Comparison of ENCODE assay signal across 8 mouse cellular contexts in genomic region chr4:129557256-129557808, GRCm38 (mm10). TPM values are rescaled to one million over a fixed set of nuclear protein-coding genes. Genes with fewer than 3 reads are reported as not detected.
A peak's percentile ranks its signal among the peaks of the same experiment; 100 is the strongest.
DNase-seq lines count a peak whose midpoint lies in the region; ATAC-seq and TF ChIP-seq lines count a peak whose summit lies in the region.

No protein-coding gene starts in this region.

- no peaks in the 10 kb centered on the region for H3K9me3 ChIP-seq in heart, embryonic 14.5 days (ENCODE audit: control insufficient read depth, low read length)
- H3K9me3 ChIP-seq in embryonic facial prominence, embryonic 10.5 days, result no peaks in the 10 kb centered on the region
- H3K9me3 ChIP-seq in intestine, embryonic 15.5 days, result no peaks in the 10 kb centered on the region

- no peak for TF ChIP-seq POLR2A in myocyte (IDR thresholded peaks at IDR 0.05; ENCODE audit: insufficient read length, low read depth)

- H3ac ChIP-seq in myocyte (ENCODE audit: control insufficient read depth, insufficient read length), result no peak overlapping the region

- H3K36me3 ChIP-seq in heart, embryonic 14.5 days (ENCODE audit: control insufficient read depth, insufficient read depth, low read length), result no peaks in the 10 kb centered on the region
- no peaks in the 10 kb centered on the region for H3K36me3 ChIP-seq in embryonic facial prominence, embryonic 10.5 days (replicated peaks)
- no peaks in the 10 kb centered on the region for H3K36me3 ChIP-seq in intestine, embryonic 15.5 days
- no peaks in the 10 kb centered on the region for H3K36me3 ChIP-seq in myocyte (ENCODE audit: control insufficient read depth, insufficient read depth)

- no peaks in the 10 kb centered on the region; the same call in 1 of the 2 replicates for H3K27me3 ChIP-seq in heart, embryonic 14.5 days (ENCODE audit: control insufficient read depth, insufficient read depth, low read length)
- peaks cover 17% of the 10 kb centered on the region for H3K27me3 ChIP-seq in embryonic facial prominence, embryonic 10.5 days (replicated peaks; ENCODE audit: low read depth, poor library complexity, severe bottlenecking)
- no peaks in the 10 kb centered on the region for H3K27me3 ChIP-seq in intestine, embryonic 15.5 days (replicated peaks)
- no peaks in the 10 kb centered on the region for H3K27me3 ChIP-seq in myocyte (ENCODE audit: control insufficient read depth, insufficient read depth, insufficient read length)

- no peak for ATAC-seq in heart, embryonic 14.5 days (ENCODE audit: insufficient number of reproducible peaks, insufficient read depth, low FRiP score, low read depth)
- peak; percentile 15; the same call in 1 of the 2 replicates for ATAC-seq in intestine, embryonic 15.5 days

- WGBS in heart, embryonic 14.5 days, result 62% methylated on average over 9 of the region's 9 CpGs
- WGBS in embryonic facial prominence, embryonic 10.5 days, result 64% methylated on average over 9 of the region's 9 CpGs
- WGBS in intestine, embryonic 15.5 days, result 63% methylated on average over 9 of the region's 9 CpGs

- H3K9ac ChIP-seq in heart, embryonic 14.5 days (ENCODE audit: low read length), result peak overlapping the region; percentile 67
- peak overlapping the region; percentile 51; the same call in 1 of the 2 replicates for H3K9ac ChIP-seq in intestine, embryonic 15.5 days

- H3K27ac ChIP-seq in heart, embryonic 14.5 days (replicated peaks in 1 of 2; ENCODE audit: control insufficient read depth in 1 of 2, insufficient read depth in 1 of 2, low read depth in 2 of 2, low read length in 2 of 2), result peak overlapping the region; percentile 36 to 70; a peak in 2 of 4 replicates
- peak overlapping the region; percentile 84 for H3K27ac ChIP-seq in embryonic facial prominence, embryonic 10.5 days (replicated peaks)
- no peak overlapping the region for H3K27ac ChIP-seq in intestine, embryonic 15.5 days

- peaks cover 14 to 17% of the 10 kb centered on the region in 2 experiments for H3K4me1 ChIP-seq in heart, embryonic 14.5 days (ENCODE audit: control insufficient read depth in 2 of 2, insufficient read depth in 2 of 2, low read length in 2 of 2)
- peaks cover 34% of the 10 kb centered on the region for H3K4me1 ChIP-seq in embryonic facial prominence, embryonic 10.5 days
- H3K4me1 ChIP-seq in intestine, embryonic 15.5 days (replicated peaks), result peaks cover 10% of the 10 kb centered on the region

- no peaks in the 10 kb centered on the region for H3K79me2 ChIP-seq in myocyte (ENCODE audit: control insufficient read depth, insufficient read depth)

- H3K4me2 ChIP-seq in heart, embryonic 14.5 days (ENCODE audit: low read length), result peak overlapping the region; percentile 98
- peak overlapping the region; percentile 87 for H3K4me2 ChIP-seq in intestine, embryonic 15.5 days (replicated peaks)
- peak overlapping the region; percentile 87 for H3K4me2 ChIP-seq in myocyte (ENCODE audit: low read depth)

- H3K4me3 ChIP-seq in heart, embryonic 14.5 days (ENCODE audit: control insufficient read depth in 1 of 2, insufficient read depth in 1 of 2, low read depth in 1 of 2, low read length in 2 of 2), result peak overlapping the region in 1 of 2 experiments; percentile 47; a peak in 1 of 4 replicates
- H3K4me3 ChIP-seq in embryonic facial prominence, embryonic 10.5 days, result peak overlapping the region; percentile 66; the same call in 1 of the 2 replicates
- peak overlapping the region; percentile 46; the same call in 1 of the 2 replicates for H3K4me3 ChIP-seq in intestine, embryonic 15.5 days (replicated peaks)
- peak overlapping the region; percentile 50 for H3K4me3 ChIP-seq in myocyte

- DNase-seq in heart, adult 11 months, result no peak
- DNase-seq in embryonic facial prominence, embryonic 10.5 days (ENCODE audit: low spot score), result no peak
- DNase-seq in layer of hippocampus, adult 11-12 months (ENCODE audit: low spot score), result no peak
- DNase-seq in right cerebral cortex, adult 18-20 months, result no peak
- DNase-seq in adipocyte (ENCODE audit: low spot score), result no peak

TF ChIP-seq in myocyte, 11 proteins besides CTCF, POLR2A, EP300 and RAD21:
- TF ChIP-seq SRF (IDR thresholded peaks at IDR 0.05; ENCODE audit: control insufficient read depth, insufficient read length, low read depth), result no peak
- no peak for TF ChIP-seq TCF3 (IDR thresholded peaks at IDR 0.05; ENCODE audit: insufficient read length, low read depth)
- no peak for TF ChIP-seq MYOG (IDR thresholded peaks at IDR 0.05; ENCODE audit: control insufficient read depth in 1 of 3, insufficient read depth in 1 of 3, insufficient read length in 2 of 3, low read depth in 2 of 3)
- no peak for TF ChIP-seq MAX (IDR thresholded peaks at IDR 0.05; ENCODE audit: low read depth)
- TF ChIP-seq USF1 (IDR thresholded peaks at IDR 0.05; ENCODE audit: low read depth), result no peak
- no peak for TF ChIP-seq CEBPB (IDR thresholded peaks at IDR 0.05; ENCODE audit: insufficient read depth, poor library complexity, severe bottlenecking)
- TF ChIP-seq REST (IDR thresholded peaks at IDR 0.05; ENCODE audit: insufficient read depth, insufficient read length), result no peak
- TF ChIP-seq POLR2AphosphoS2 (IDR thresholded peaks at IDR 0.05; ENCODE audit: insufficient read length, low read depth), result no peak
- no peak for TF ChIP-seq E2F4 (IDR thresholded peaks at IDR 0.05; ENCODE audit: insufficient read depth)
- no peak for TF ChIP-seq TCF12 (IDR thresholded peaks at IDR 0.05; ENCODE audit: insufficient read depth, poor library complexity, severe bottlenecking)
- no peak for TF ChIP-seq MYOD1 (IDR thresholded peaks at IDR 0.05; ENCODE audit: control insufficient read depth in 1 of 3, insufficient read length in 2 of 3, low read depth in 2 of 3)
TF ChIP-seq in myocyte: peak in this region for 0.

RNA-seq across cellular contexts. Expression of gene Hdac1, which starts 14.8 kb away (rescaled TPM):
- 123 and 124 TPM in 2 replicates for polyA plus RNA-seq in heart, embryonic 14.5 days (2014; fragmentation: Nextera tagmentation; extraction: Ambion mirVana)
- 302 and 304 TPM in 2 replicates for polyA plus RNA-seq in embryonic facial prominence, embryonic 10.5 days (2016; fragmentation: Nextera tagmentation; extraction: Ambion mirVana)
- 200 and 203 TPM in 2 replicates for polyA plus RNA-seq in intestine, embryonic 15.5 days (2015; fragmentation: Nextera tagmentation; extraction: Ambion mirVana)
- 50.4 TPM for polyA plus RNA-seq in myocyte (2012; fragmentation: generic; extraction: Trizol)

RNA-seq across cellular contexts. Expression of gene Lck, which starts 16.1 kb away (rescaled TPM):
- polyA plus RNA-seq in heart, embryonic 14.5 days (2014; fragmentation: Nextera tagmentation; extraction: Ambion mirVana), result 2.6 and 3.2 TPM in 2 replicates
- polyA plus RNA-seq in embryonic facial prominence, embryonic 10.5 days (2016; fragmentation: Nextera tagmentation; extraction: Ambion mirVana), result 9.3 and 12.6 TPM in 2 replicates
- 7.6 and 9.7 TPM in 2 replicates for polyA plus RNA-seq in intestine, embryonic 15.5 days (2015; fragmentation: Nextera tagmentation; extraction: Ambion mirVana)
- 2.1 TPM for polyA plus RNA-seq in myocyte (2012; fragmentation: generic; extraction: Trizol)

RNA-seq across cellular contexts. Expression of gene Fam167b, which starts 21.0 kb away (rescaled TPM):
- 5.3 and 5.6 TPM in 2 replicates for polyA plus RNA-seq in heart, embryonic 14.5 days (2014; fragmentation: Nextera tagmentation; extraction: Ambion mirVana)
- 1.9 and 2.0 TPM in 2 replicates for polyA plus RNA-seq in embryonic facial prominence, embryonic 10.5 days (2016; fragmentation: Nextera tagmentation; extraction: Ambion mirVana)
- polyA plus RNA-seq in intestine, embryonic 15.5 days (2015; fragmentation: Nextera tagmentation; extraction: Ambion mirVana), result 3.0 and 3.3 TPM in 2 replicates
- polyA plus RNA-seq in myocyte (2012; fragmentation: generic; extraction: Trizol), result 0.10 TPM

RNA-seq across cellular contexts. Expression of gene Eif3i, which starts 43.1 kb away (rescaled TPM):
- 192 and 207 TPM in 2 replicates for polyA plus RNA-seq in heart, embryonic 14.5 days (2014; fragmentation: Nextera tagmentation; extraction: Ambion mirVana)
- polyA plus RNA-seq in embryonic facial prominence, embryonic 10.5 days (2016; fragmentation: Nextera tagmentation; extraction: Ambion mirVana), result 290 and 302 TPM in 2 replicates
- 270 and 281 TPM in 2 replicates for polyA plus RNA-seq in intestine, embryonic 15.5 days (2015; fragmentation: Nextera tagmentation; extraction: Ambion mirVana)
- 358 TPM for polyA plus RNA-seq in myocyte (2012; fragmentation: generic; extraction: Trizol)

RNA-seq across cellular contexts. Expression of gene Tmem234, which starts 43.1 kb away (rescaled TPM):
- 158 and 179 TPM in 2 replicates for polyA plus RNA-seq in heart, embryonic 14.5 days (2014; fragmentation: Nextera tagmentation; extraction: Ambion mirVana)
- 222 and 226 TPM in 2 replicates for polyA plus RNA-seq in embryonic facial prominence, embryonic 10.5 days (2016; fragmentation: Nextera tagmentation; extraction: Ambion mirVana)
- polyA plus RNA-seq in intestine, embryonic 15.5 days (2015; fragmentation: Nextera tagmentation; extraction: Ambion mirVana), result 170 and 198 TPM in 2 replicates
- 220 TPM for polyA plus RNA-seq in myocyte (2012; fragmentation: generic; extraction: Trizol)
